Mouse (Mus musculus) heart, embryonic 13.5 days (tissue): ENCODE data around the gene Galt. TPM values are rescaled to one million over a fixed set of nuclear protein-coding genes. Genes with fewer than 3 reads are reported as not detected.

Source experiments
- ATAC-seq: fragments of 200-750 bp; cut with Nextera tagmentation; 2 replicates; pipeline ENCODE4 v1.8.0; 2017; ENCODE audit warnings: moderate TSS enrichment; ENCODE audit not compliant: insufficient number of reproducible peaks, low FRiP score, low TSS enrichment; ENCODE audit errors: extremely low read depth
- H3K27ac ChIP-seq: fragments of 300-500 bp; sonication (generic); replicated peaks from 2 replicates; pipeline ENCODE4 v1.5.1; 2015; ENCODE audit warnings: moderate library complexity, mild to moderate bottlenecking, inconsistent platforms
- H3K27me3 ChIP-seq: fragments of 300-500 bp; sonication (generic); replicated peaks from 2 replicates; pipeline ENCODE4 v1.6.1; 2015; ENCODE audit warnings: mild to moderate bottlenecking, inconsistent platforms
- H3K36me3 ChIP-seq: fragments of 300-500 bp; sonication (generic); 2 replicates; pipeline ENCODE4 v1.6.1; 2015; ENCODE audit warnings: mild to moderate bottlenecking, inconsistent platforms
- H3K4me1 ChIP-seq: fragments of 300-500 bp; sonication (generic); 2 replicates; pipeline ENCODE4 v1.6.1; 2015; ENCODE audit warnings: inconsistent platforms
- H3K4me2 ChIP-seq: fragments of 300-500 bp; sonication (generic); 2 replicates; pipeline ENCODE4 v1.6.1; 2015; ENCODE audit warnings: inconsistent platforms, mild to moderate bottlenecking, moderate library complexity
- H3K4me3 ChIP-seq: fragments of 300-500 bp; sonication (generic); 2 replicates; pipeline ENCODE4 v1.5.1; 2015; ENCODE audit warnings: moderate library complexity, mild to moderate bottlenecking, inconsistent platforms
- H3K9ac ChIP-seq: fragments of 300-500 bp; sonication (generic); 2 replicates; pipeline ENCODE4 v1.6.1; 2015; ENCODE audit warnings: inconsistent platforms, mild to moderate bottlenecking, moderate library complexity
- H3K9me3 ChIP-seq: fragments of 300-500 bp; sonication (generic); 2 replicates; pipeline ENCODE4 v1.6.1; 2016; ENCODE audit warnings: inconsistent platforms
- WGBS: fragments of 180-500 bp; shearing (Covaris S2); methylation state at CpG from one replicate; pipeline ENCODE4 v1.1.7; 2015; ENCODE audit warnings: mixed read lengths; 5-methylcytosine and 5-hydroxymethylcytosine counted together
- polyA plus RNA-seq: library from polyadenylated mRNA; unstranded; fragments of >200 nt; fragmentation: Nextera tagmentation; extraction: Ambion mirVana; gene quantifications from 2 replicates; pipeline ENCODE4 v1.2.1, GENCODE M21; 2015

The Galt gene
- polyA plus RNA-seq, 1 experiment from 2014 or later: 54.1 TPM

DNA sequence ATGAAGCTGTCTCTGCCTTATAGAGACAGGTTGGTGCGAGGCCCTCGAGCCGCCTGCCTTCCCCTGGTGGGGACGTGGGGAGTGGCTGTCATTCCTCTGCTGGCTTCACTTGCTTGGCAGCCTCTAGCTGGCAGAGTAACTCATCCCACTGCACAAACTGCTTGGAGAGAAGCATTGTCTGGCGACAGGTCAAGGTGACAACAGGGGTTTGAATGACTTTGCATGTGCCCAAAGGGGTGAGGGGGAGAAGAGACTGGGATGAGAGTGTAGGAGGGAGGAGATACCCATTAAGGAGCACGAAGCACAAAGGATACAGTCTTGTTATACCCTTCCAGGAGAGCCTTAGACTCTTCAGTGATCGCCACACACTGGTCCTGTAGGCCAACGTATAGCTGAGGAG is 39.9 kb upstream of the Galt start:
- Histone ChIP-seq H3K27me3 (no peaks in the 10 kb centered on the region), H3K4me1 (peaks cover 27% of the 10 kb centered on the region), H3K9me3 (no peaks in the 10 kb centered on the region), H3K4me3 (no peak overlapping the region), H3K4me2 (no peak overlapping the region), H3K36me3 (peaks cover 67% of the 10 kb centered on the region), H3K27ac (no peak overlapping the region), H3K9ac (no peak overlapping the region)
- 69% methylated on average over 8 of the region's 8 CpGs for whole genome bisulfite sequencing
- ATAC-seq: no peak

DNA sequence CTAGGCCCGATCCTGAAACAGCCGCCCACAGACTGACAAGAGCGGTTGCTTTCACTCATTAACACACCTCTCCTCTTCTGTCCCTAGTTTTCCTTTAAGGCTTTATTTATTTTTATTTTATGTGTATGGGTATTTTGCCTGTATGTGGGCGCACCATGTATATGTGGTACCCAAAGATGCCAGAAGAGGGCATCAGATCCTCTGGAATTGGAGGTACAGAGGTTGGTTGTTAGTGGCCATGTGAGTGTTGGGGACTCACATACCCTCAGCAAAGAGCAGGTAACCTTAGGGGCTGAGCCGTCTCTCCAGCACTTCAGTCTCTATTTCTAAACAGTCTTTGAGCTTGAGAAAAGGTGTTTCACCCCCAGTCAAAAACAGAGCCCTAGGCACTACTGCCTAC is 39.4 kb upstream of the Galt start:
- H3K9ac ChIP-seq: no peak overlapping the region
- WGBS: 88% methylated on average over 5 of the region's 5 CpGs
- ATAC-seq: no peak
- H3K27me3 ChIP-seq: no peaks in the 10 kb centered on the region
- H3K4me1 ChIP-seq: peaks cover 27% of the 10 kb centered on the region
- H3K27ac ChIP-seq: no peak overlapping the region
- peaks cover 68% of the 10 kb centered on the region for H3K36me3 ChIP-seq
- H3K9me3 ChIP-seq: no peaks in the 10 kb centered on the region
- no peak overlapping the region for H3K4me2 ChIP-seq
- no peak overlapping the region for H3K4me3 ChIP-seq

DNA sequence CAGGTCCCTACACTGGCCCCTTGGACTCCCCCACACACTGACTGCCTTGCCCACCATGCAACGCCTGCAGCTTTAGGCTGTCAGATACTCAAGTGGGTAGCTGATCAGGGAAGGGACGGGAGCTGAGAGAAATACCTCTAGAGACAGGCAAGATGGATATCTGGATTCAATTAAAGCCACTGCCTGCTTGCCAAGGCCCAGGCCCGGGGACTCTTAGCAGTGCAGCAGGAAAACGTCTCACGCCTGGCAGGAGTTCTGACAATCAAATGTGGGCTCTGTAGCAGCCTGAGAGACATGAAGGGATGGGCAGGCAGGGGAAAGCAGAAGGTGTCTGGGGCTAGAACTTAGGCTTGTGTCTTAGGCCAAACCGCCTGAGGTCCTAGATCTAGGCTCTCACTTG is 38.2 kb upstream of the Galt start:
- Histone ChIP-seq H3K9me3 (no peaks in the 10 kb centered on the region), H3K4me1 (peaks cover 24% of the 10 kb centered on the region), H3K9ac (no peak overlapping the region), H3K4me2 (no peak overlapping the region), H3K36me3 (peaks cover 58% of the 10 kb centered on the region), H3K27ac (no peak overlapping the region), H3K4me3 (no peak overlapping the region), H3K27me3 (no peaks in the 10 kb centered on the region)
- ATAC-seq: no peak
- 47% methylated on average over 6 of the region's 6 CpGs for WGBS

DNA sequence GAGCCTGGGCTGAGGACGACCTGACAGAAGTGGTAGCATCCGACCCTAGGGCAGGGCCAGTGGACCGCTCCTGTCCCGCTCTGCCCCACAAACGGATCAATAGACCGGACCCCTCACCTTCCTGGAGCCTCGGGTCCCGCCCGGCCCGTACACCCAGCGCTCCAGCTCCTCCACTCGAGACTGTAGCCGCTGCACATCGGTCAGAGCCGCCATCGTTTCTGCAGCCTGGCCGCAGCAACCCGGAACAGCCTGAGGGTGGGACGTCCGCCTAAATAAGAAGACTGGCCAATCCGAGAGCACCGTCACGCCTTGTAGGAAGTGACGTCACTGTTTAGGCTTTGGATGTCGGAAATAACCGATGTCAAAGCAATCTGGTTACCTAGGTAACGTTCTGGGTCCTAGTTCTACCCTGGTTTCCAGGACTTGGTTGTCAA is 32.1 kb upstream of the Galt start, which contains the start of gene Dctn3:
Gene Dctn3, minus strand, starts transcription at position 253 of the 434 bp plus-strand sequence.
- no peaks in the 10 kb centered on the region for H3K9me3 ChIP-seq
- peak within 1 kb of the TSS; percentile 94 for H3K9ac ChIP-seq
- WGBS: under 1% methylated on average over 27 of the region's 27 CpGs
- peak within 1 kb of the TSS; percentile 92 for H3K4me2 ChIP-seq
- peaks cover 28% of the 10 kb centered on the region for H3K36me3 ChIP-seq
- H3K4me3 ChIP-seq: peak within 1 kb of the TSS; percentile 78
- H3K27me3 ChIP-seq: peaks cover 46% of the 10 kb centered on the region
- peaks cover 16% of the 10 kb centered on the region for H3K4me1 ChIP-seq
- peak; percentile 84 for ATAC-seq
- no peak within 1 kb of the TSS for H3K27ac ChIP-seq

DNA sequence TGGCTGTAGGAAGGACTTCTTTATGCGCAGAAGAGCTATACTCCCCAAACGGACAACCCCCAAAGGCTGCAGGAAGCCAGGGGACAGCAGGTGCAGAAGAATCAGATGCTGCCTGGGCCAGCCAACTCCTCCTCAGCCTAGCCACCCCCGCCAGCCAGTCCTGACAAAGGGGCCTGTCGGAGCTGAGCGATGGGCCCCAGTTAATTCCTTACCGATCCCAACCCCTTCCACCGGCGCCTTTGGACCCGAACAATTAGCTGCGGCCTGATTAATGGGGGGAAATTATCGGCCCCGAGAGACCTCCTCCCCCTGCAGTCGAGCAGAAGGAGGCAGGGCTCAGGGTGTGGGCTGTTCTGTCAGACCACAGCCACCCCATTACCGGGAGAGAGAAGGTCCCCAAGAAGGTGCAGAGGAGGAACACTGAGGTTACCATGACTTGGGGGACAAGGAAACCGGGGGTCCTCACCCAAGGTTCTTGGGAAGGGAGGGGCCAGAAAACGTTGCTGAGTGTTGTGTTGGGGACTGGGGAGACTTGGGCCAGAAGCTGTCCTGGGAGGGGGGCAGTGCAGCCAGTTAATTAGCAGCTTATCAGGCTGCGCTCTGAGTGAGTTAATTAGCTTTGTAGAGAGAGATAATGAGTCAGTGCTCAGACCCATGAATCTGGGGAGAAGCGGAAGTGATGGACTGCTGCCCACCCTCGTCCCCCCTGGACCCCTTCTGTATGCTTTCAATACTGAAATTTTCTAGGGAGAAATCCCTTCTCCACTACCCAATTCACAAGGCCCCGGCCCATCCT is 28.0 kb upstream of the Galt start:
- ATAC-seq: no peak
- 15% methylated on average over 20 of the region's 20 CpGs for WGBS
- no peak overlapping the region for H3K9ac ChIP-seq
- no peak overlapping the region for H3K27ac ChIP-seq
- H3K27me3 ChIP-seq: peaks cover 83% of the 10 kb centered on the region
- peaks cover 20% of the 10 kb centered on the region for H3K4me1 ChIP-seq
- no peak overlapping the region for H3K4me3 ChIP-seq
- H3K36me3 ChIP-seq: no peaks in the 10 kb centered on the region
- H3K9me3 ChIP-seq: no peaks in the 10 kb centered on the region
- H3K4me2 ChIP-seq: no peak overlapping the region

DNA sequence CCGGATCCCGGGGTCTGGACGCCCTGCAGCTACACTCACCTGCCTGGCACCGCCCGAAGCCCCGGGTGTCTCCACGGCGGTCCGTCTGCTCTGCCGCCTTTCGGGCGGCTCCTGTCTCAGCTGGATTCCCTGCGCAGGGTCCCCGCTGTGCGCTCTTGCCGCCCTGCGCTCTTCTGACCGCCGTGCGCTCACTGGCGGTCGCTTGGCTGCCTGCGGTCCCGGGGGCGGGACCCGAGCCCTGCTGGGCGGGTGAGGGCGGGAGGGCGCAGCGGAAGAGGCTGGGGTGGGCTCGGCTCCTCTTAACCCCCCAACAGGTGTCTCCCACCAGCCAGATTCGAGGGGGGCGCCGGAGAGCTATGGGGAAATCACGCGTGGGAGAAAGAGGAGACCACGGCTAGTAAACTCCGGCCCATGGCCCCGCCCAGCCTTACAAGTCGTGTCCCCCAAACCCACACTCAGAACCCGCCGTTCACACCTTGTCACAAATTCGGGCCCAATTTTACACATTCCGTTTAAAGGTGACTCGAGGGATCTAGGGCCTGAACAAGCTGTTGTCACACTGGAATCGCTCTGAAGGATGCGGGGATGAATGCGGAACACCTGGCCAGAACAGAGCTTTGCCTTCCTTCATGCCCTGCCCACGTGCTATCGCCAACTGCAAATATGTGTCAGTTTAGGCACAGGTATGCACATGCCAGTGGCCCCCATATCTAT is 23.8 kb upstream of the Galt start, which contains the start of gene Arid3c:
Gene Arid3c, minus strand, starts transcription at position 91 of the 714 bp plus-strand sequence.
- H3K9ac ChIP-seq: peak within 1 kb of the TSS; percentile 72
- peaks cover 92% of the 10 kb centered on the region for H3K27me3 ChIP-seq
- H3K36me3 ChIP-seq: no peaks in the 10 kb centered on the region
- H3K4me3 ChIP-seq: peak within 1 kb of the TSS; percentile 51
- no peak for ATAC-seq
- 2% methylated on average over 42 of the region's 50 CpGs for WGBS
- no peaks in the 10 kb centered on the region; the same call in 1 of the 2 replicates for H3K9me3 ChIP-seq
- peak within 1 kb of the TSS; percentile 77 for H3K4me2 ChIP-seq
- H3K4me1 ChIP-seq: peaks cover 9% of the 10 kb centered on the region
- no peak within 1 kb of the TSS for H3K27ac ChIP-seq

DNA sequence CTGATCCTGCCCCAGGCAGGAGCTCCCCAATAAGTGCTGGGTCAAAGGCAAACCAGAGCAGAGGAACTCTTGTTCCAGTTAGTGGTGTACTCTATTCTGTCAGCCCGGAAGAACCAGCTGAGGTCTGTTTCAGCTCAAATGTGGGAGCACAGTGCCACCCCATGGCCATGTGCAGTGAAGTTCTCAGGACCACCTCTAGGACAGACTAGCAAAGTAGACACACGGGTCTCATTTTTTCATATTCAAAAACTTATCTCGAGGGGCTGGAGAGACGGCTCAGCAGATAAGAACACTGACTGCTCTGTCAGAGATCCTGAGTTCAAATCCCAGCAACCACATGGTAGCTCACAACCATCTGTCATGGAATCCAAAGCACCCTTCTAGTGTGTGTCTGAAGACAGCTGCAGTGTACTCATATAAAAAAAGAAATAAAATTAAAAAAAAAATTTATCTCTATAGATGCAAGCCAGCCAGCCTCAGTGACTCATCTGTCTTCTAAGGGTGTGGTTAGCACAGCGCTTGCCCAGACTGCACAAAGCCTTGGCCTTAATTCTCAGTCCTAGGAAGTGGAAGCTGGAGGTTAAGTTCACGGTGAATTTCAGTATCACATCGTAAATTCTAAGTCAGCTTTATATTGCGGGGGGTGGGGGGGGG is 17.3 kb upstream of the Galt start:
- H3K9me3 ChIP-seq: no peaks in the 10 kb centered on the region; the same call in 1 of the 2 replicates
- no peak for ATAC-seq
- H3K9ac ChIP-seq: no peak overlapping the region
- H3K27me3 ChIP-seq: peaks cover 32% of the 10 kb centered on the region
- H3K4me3 ChIP-seq: no peak overlapping the region
- H3K36me3 ChIP-seq: peaks cover 15% of the 10 kb centered on the region
- H3K4me1 ChIP-seq: peaks cover 16% of the 10 kb centered on the region
- no peak overlapping the region for H3K27ac ChIP-seq
- H3K4me2 ChIP-seq: no peak overlapping the region
- WGBS: 38% methylated on average over 8 of the region's 8 CpGs

DNA sequence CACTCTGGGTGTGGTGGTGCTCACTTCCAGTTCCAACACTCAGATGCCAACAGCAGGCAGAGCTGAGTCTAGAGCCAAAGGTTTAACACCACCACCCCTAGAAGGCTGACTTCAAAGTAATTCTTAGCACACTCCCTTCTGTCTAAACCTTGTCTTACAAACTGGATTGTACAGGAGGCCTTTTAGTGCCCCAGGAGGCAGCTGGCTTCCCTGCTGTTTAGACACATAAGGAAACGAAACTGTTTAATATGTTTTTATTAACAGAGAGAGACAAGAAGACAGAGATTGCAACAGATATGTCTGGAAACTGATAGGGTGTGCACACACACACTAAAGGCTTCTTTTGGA is 16.8 kb upstream of the Galt start:
- WGBS: 72% methylated on average over 1 of the region's 1 CpGs
- no peak overlapping the region for H3K4me3 ChIP-seq
- H3K36me3 ChIP-seq: peaks cover 15% of the 10 kb centered on the region

DNA sequence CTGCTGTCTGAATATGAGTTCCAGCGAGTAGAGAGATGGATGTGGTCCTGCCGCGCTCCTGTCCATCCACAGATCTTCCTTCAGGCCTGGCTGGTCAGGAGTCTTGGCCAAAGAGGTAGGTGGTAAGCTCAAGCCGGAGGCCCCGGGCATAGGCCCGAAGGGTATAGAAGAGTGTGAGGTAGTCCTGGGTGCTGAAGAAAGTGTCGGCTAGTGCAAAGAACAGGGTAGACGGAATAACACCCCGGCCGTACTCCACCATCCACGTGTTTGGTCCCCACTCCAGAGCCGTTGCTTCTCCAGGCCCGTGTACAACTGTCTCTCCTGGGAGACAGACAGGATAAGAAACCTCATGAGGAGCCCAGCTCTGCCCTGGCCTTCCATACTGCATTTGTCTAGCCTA is 15.8 kb upstream of the Galt start:
- Histone ChIP-seq H3K36me3 (peaks cover 15% of the 10 kb centered on the region), H3K4me2 (peak overlapping the region; percentile 94; the same call in 1 of the 2 replicates), H3K27me3 (peaks cover 17% of the 10 kb centered on the region), H3K9me3 (no peaks in the 10 kb centered on the region; the same call in 1 of the 2 replicates), H3K4me3 (no peak overlapping the region), H3K27ac (no peak overlapping the region), H3K4me1 (peaks cover 16% of the 10 kb centered on the region), H3K9ac (no peak overlapping the region)
- 94% methylated on average over 13 of the region's 13 CpGs for WGBS
- ATAC-seq: no peak

More for the DNA sequence above, 16.8 kb upstream of the Galt start:
- Histone ChIP-seq H3K27ac (no peak overlapping the region), H3K4me2 (no peak overlapping the region), H3K9me3 (no peaks in the 10 kb centered on the region; the same call in 1 of the 2 replicates), H3K4me1 (peaks cover 16% of the 10 kb centered on the region), H3K9ac (no peak overlapping the region), H3K27me3 (peaks cover 27% of the 10 kb centered on the region)
- ATAC-seq: no peak

DNA sequence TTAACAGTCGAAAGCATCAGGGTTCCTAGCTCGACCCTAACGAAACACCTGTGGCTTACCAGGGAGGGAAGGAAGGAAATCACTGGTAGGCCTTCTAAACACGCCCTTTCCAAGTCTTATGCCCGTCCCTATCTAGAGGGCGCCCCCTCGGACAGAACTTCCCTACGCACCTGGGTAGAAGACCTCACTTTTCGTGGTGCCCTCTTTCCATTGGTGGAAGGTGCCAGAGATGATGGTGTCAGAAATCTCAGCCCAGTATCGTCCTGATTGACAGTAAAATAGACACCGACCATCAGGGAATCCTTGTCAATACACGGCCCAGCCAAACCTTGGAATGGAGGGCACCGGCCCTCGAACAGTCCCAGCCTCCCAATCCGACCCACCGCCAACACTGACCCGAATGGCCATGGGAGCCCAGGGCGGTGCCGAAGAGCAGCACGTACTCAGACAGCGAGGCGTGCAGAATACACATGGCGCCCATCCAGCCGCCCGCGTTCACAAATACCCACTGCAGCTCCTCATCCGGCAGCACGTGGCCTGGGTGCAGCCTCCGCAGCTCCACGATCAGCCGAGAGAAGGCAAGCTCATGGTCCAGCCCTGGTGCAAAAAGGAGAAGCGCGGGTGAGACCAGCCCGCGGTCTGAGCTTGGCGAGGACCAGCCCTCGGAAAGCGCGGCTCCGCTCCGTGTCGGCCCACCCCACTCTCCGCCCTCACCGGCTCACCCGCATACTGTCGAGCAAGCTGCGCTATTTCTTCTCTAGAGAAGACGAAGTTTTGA is 14.5 kb upstream of the Galt start:
- Histone ChIP-seq H3K4me3 (peak overlapping the region; percentile 68), H3K27me3 (peaks cover 5% of the 10 kb centered on the region; the same call in 1 of the 2 replicates), H3K27ac (peak overlapping the region; percentile 79), H3K4me1 (peaks cover 16% of the 10 kb centered on the region), H3K36me3 (peaks cover 15% of the 10 kb centered on the region), H3K9me3 (no peaks in the 10 kb centered on the region), H3K9ac (peak overlapping the region; percentile 83), H3K4me2 (peak overlapping the region; percentile 94)
- ATAC-seq: peak; percentile 67
- under 1% methylated on average over 48 of the region's 48 CpGs for WGBS
